Comparison of ENCODE assay signal across 8 mouse cellular contexts in genomic region chr12:31116005-31116466, GRCm38 (mm10). TPM values are rescaled to one million over a fixed set of nuclear protein-coding genes. Genes with fewer than 3 reads are reported as not detected.
DNase-seq lines count a peak whose midpoint lies in the region; ATAC-seq and TF ChIP-seq lines count a peak whose summit lies in the region.
"Had no signal": no experiment of that assay in that cellular context is flagged by ENCODE, and none has a peak within 500 bp of the region (broad histone marks: within the 10 kb centered on the region; RNA-seq: fewer than 3 reads in every experiment).

No protein-coding gene starts in this region.

- peak; percentile 15 for TF ChIP-seq CTCF in C2C12 (IDR thresholded peaks at IDR 0.05; ENCODE audit: control insufficient read depth, insufficient read depth, insufficient read length)

- no peaks in the 10 kb centered on the region for H3K27me3 ChIP-seq in C2C12 (ENCODE audit: control insufficient read depth, insufficient read depth, insufficient read length)
- H3K27me3 ChIP-seq in lung, embryonic 16.5 days (ENCODE audit: control insufficient read depth, insufficient read depth, low read depth, low read length), result no peaks in the 10 kb centered on the region
- H3K27me3 ChIP-seq: heart, embryonic 15.5 days had no signal

- no peaks in the 10 kb centered on the region for H3K9me3 ChIP-seq in lung, embryonic 16.5 days (ENCODE audit: control insufficient read depth, low read length)
- H3K9me3 ChIP-seq: heart, embryonic 15.5 days had no signal

- H3K4me2 ChIP-seq in lung, embryonic 16.5 days (ENCODE audit: low read depth, low read length), result no peak overlapping the region
- H3K4me2 ChIP-seq: heart, embryonic 15.5 days had no signal

- intact Hi-C loops in gastrocnemius, postnatal 14 days (cut with DNase I; ENCODE audit: low total_unique reads), result no loop called here

- H3K4me1 ChIP-seq in lung, embryonic 16.5 days (replicated peaks; ENCODE audit: control insufficient read depth, insufficient read depth, low read length), result 0 out of 2 replicates have a peak, but pooled peaks cover 2% of the 10 kb centered on the region

- ATAC-seq in lung, embryonic 16.5 days (ENCODE audit: low read depth), result peak; percentile 34; the same call in 1 of the 2 replicates

- no peak overlapping the region for H3ac ChIP-seq in C2C12 (ENCODE audit: control insufficient read depth, insufficient read length, low read depth)

- H3K79me2 ChIP-seq in C2C12 (ENCODE audit: control insufficient read depth, insufficient read depth), result no peaks in the 10 kb centered on the region

- DNase-seq in Muller cell, postnatal 12 days (ENCODE audit: inconsistent ontology term), result peak; percentile 55
- peak; percentile 70 to 83 for DNase-seq in cerebellum, postnatal 14 days
- DNase-seq in gastrocnemius, postnatal 14 days, result peak; percentile 33
- peak; percentile 83 to 84 for DNase-seq in kidney, postnatal 4 days
- DNase-seq in right cerebral cortex, postnatal 36 days (ENCODE audit: low spot score in 2 of 2), result peak; percentile 5 to 7

- H3K27ac ChIP-seq in lung, embryonic 16.5 days (ENCODE audit: low read length), result no peak overlapping the region
- H3K27ac ChIP-seq: heart, embryonic 15.5 days had no signal

- H3K79me3 ChIP-seq in C2C12 (ENCODE audit: low read depth), result no peaks in the 10 kb centered on the region

- H3K4me3 ChIP-seq in C2C12 (ENCODE audit: insufficient read depth, poor library complexity, severe bottlenecking), result no peak overlapping the region
- H3K4me3 ChIP-seq in lung, embryonic 16.5 days (ENCODE audit: low read length), result no peak overlapping the region
- H3K4me3 ChIP-seq: heart, embryonic 15.5 days had no signal

- 12% methylated on average over 8 of the region's 8 CpGs for WGBS in lung, embryonic 16.5 days

- H3K36me3 ChIP-seq in C2C12 (ENCODE audit: control insufficient read depth, insufficient read depth), result no peaks in the 10 kb centered on the region
- H3K36me3 ChIP-seq in lung, embryonic 16.5 days (ENCODE audit: control insufficient read depth, insufficient read depth, low read length), result no peaks in the 10 kb centered on the region
- H3K36me3 ChIP-seq: heart, embryonic 15.5 days had no signal

- no peak overlapping the region for H3K9ac ChIP-seq in lung, embryonic 16.5 days (ENCODE audit: low read length)
- H3K9ac ChIP-seq: heart, embryonic 15.5 days had no signal

TF ChIP-seq in C2C12, 6 proteins besides CTCF, POLR2A, EP300 and RAD21:
- no peak for TF ChIP-seq CEBPB (IDR thresholded peaks at IDR 0.05; ENCODE audit: low read depth)
- no peak for TF ChIP-seq FOSL1 (IDR thresholded peaks at IDR 0.05; ENCODE audit: insufficient read depth, low read length, poor library complexity, severe bottlenecking)
- no peak for TF ChIP-seq MAX (IDR thresholded peaks at IDR 0.05)
- no peak for TF ChIP-seq USF1 (IDR thresholded peaks at IDR 0.05; ENCODE audit: low read depth)
- TF ChIP-seq MYOG (IDR thresholded peaks at IDR 0.05; ENCODE audit: control insufficient read depth, extremely low read depth, insufficient read length), result no peak
- TF ChIP-seq MYOD1 (IDR thresholded peaks at IDR 0.05; ENCODE audit: control insufficient read depth, insufficient read length, low read depth), result no peak

RNA-seq across cellular contexts. Expression of gene Fam110c, which starts 42.4 kb away (rescaled TPM):
- 0.90 TPM for polyA plus RNA-seq in C2C12 (2012; fragmentation: generic; extraction: Trizol)
- not detected for total RNA-seq in gastrocnemius, postnatal 14 days (2021)
- polyA plus RNA-seq in lung, embryonic 16.5 days (2015; fragmentation: Nextera tagmentation; extraction: Ambion mirVana), result 2.4 and 3.4 TPM in 2 replicates

Comparison
In these comparisons a context has a peak if more than half of its experiments do, and no peak if none do; other contexts are left out.
1. DNase-seq: peak in every context shown above with its lines; median percentile 84 in kidney, postnatal 4 days; 76 in cerebellum, postnatal 14 days; 55 in Muller cell, postnatal 12 days; 33 in gastrocnemius, postnatal 14 days; 6 in right cerebral cortex, postnatal 36 days.